Mouse (Mus musculus) testis, postnatal 14 days (tissue): ENCODE measurements around the gene Slc46a3.

Experiments used
- DNase-seq: peaks from one replicate; pipeline ENCODE4 v3.0.0; 2021; ENCODE audit warnings: low spot score

Gene Slc46a3

GRCm38 (mm10) chr5:147895436-147896198 is 1.0 kb upstream of the Slc46a3 start:
- DNase-seq: peak; percentile 19

- DNase-seq: no peak
Measured at GRCm38 (mm10) chr5:147893766-147894454, 705 bp downstream of the Slc46a3 start.

- no peak for DNase-seq
Measured at GRCm38 (mm10) chr5:147893143-147893542, 1.5 kb downstream of the Slc46a3 start.

GRCm38 (mm10) chr5:147892735-147893134 is 1.9 kb downstream of the Slc46a3 start:
- DNase-seq: no peak

GRCm38 (mm10) chr5:147888313-147889297 is 6.0 kb downstream of the Slc46a3 start:
- no peak for DNase-seq

GRCm38 (mm10) chr5:147883581-147883980 is 11.0 kb downstream of the Slc46a3 start:
- no peak for DNase-seq

GRCm38 (mm10) chr5:147879971-147880682 is 14.5 kb downstream of the Slc46a3 start:
- no peak for DNase-seq

- DNase-seq: no peak
Measured at GRCm38 (mm10) chr5:147877520-147877919, 17.1 kb downstream of the Slc46a3 start.

- no peak for DNase-seq
Measured at GRCm38 (mm10) chr5:147875210-147875609, 19.4 kb downstream of the Slc46a3 start.

- no peak for DNase-seq
Measured at GRCm38 (mm10) chr5:147874491-147875065, 20.0 kb downstream of the Slc46a3 start.

GRCm38 (mm10) chr5:147871091-147871820 is 23.4 kb downstream of the Slc46a3 start:
- no peak for DNase-seq

GRCm38 (mm10) chr5:147870296-147870695 is 24.3 kb downstream of the Slc46a3 start:
- no peak for DNase-seq

- DNase-seq: no peak
Measured at GRCm38 (mm10) chr5:147869568-147869967, 25.0 kb downstream of the Slc46a3 start.

GRCm38 (mm10) chr5:147868674-147869073 is 25.9 kb downstream of the Slc46a3 start:
- no peak for DNase-seq

GRCm38 (mm10) chr5:147860449-147861261 is 34.0 kb downstream of the Slc46a3 start, which contains the start of gene Pomp:
Gene Pomp (plus strand): TSS chr5:147860461.
- peak; percentile 91 for DNase-seq

GRCm38 (mm10) chr5:147860076-147860448 is 34.6 kb downstream of the Slc46a3 start:
- peak; percentile 12 for DNase-seq

GRCm38 (mm10) chr5:147850194-147850593 is 44.4 kb downstream of the Slc46a3 start:
- no peak for DNase-seq

GRCm38 (mm10) chr5:147848164-147848863 is 46.3 kb downstream of the Slc46a3 start:
- no peak for DNase-seq

- DNase-seq: no peak
Measured at GRCm38 (mm10) chr5:147847361-147847760, 47.3 kb downstream of the Slc46a3 start.
